Comparison of ENCODE assay signal across 12 mouse cellular contexts in the genomic region with DNA sequence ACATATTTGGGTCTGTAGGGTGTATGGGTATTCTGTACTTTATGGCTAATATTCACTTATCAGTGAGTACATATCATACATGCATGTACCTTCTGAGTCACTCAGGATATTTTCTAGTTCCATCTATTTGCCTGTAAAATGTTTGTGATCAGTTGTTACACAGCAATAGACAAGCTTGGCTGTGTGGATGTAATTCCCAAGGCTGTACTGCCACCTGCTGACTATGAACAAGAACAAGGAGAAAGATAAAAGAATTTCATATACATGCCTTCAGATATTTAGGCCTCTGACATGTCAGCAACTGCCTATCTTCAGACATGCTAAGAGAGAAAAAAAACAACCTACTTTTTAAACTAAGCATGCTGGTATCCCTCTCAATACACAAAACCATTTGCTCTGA. TPM values are rescaled to one million over a fixed set of nuclear protein-coding genes. Genes with fewer than 3 reads are reported as not detected.
DNase-seq lines count a peak whose midpoint lies in the region; TF ChIP-seq lines count a peak whose summit lies in the region.
"Had no signal": no experiment of that assay in that cellular context is flagged by ENCODE, and none has a peak within 500 bp of the region (broad histone marks: within the 10 kb centered on the region; RNA-seq: fewer than 3 reads in every experiment).

No protein-coding gene starts in this region.

- H3K4me3 ChIP-seq in kidney, adult 2 months (ENCODE audit: insufficient read depth, low read depth, low read length), result no peak overlapping the region
- H3K4me3 ChIP-seq: embryonic facial prominence, embryonic 13.5 days had no signal

- TF ChIP-seq POLR2A in kidney, adult 2 months (IDR thresholded peaks at IDR 0.05; ENCODE audit: low read depth, low read length), result no peak

- no peaks in the 10 kb centered on the region for H3K36me3 ChIP-seq in kidney, adult 2 months (ENCODE audit: control insufficient read depth, insufficient read depth, low read length)
- H3K36me3 ChIP-seq: embryonic facial prominence, embryonic 13.5 days had no signal

- peak; percentile 5 for DNase-seq in kidney, adult 9 months
- DNase-seq in kidney, adult 2 months, result no peak
- DNase-seq in right cerebral cortex, postnatal 14 days, result peak; percentile 9
- no peak for DNase-seq in right cerebral cortex, postnatal 25 days
- DNase-seq in WW6 (ENCODE audit: low read depth, low spot score) (peak; percentile 4), liver (no peak)
- DNase-seq in retina, embryonic 14.5 days (ENCODE audit: low spot score), result peak; percentile 38
- no peak for DNase-seq in gastrocnemius, adult 18-20 months (ENCODE audit: low spot score)
- DNase-seq: gastrocnemius, postnatal 14 days had no signal

- H3K4me1 ChIP-seq in kidney, adult 2 months (ENCODE audit: control insufficient read depth, insufficient read depth, low read length), result no peaks in the 10 kb centered on the region
- H3K4me1 ChIP-seq: embryonic facial prominence, embryonic 13.5 days had no signal

- H3K27me3 ChIP-seq in kidney, adult 2 months (replicated peaks; ENCODE audit: control insufficient read depth, insufficient read depth, low read length), result no peaks in the 10 kb centered on the region
- H3K27me3 ChIP-seq: embryonic facial prominence, embryonic 13.5 days had no signal

- H3K27ac ChIP-seq in kidney, adult 2 months (ENCODE audit: insufficient read depth, low read depth, low read length), result no peak overlapping the region
- H3K27ac ChIP-seq: embryonic facial prominence, embryonic 13.5 days had no signal

- TF ChIP-seq CTCF in kidney, adult 2 months (conservative IDR thresholded peaks at IDR 0.05; ENCODE audit: insufficient read depth, insufficient read length, low read depth, low read length), result no peak

RNA-seq across cellular contexts. Expression of gene Acrv1, which starts 5.7 kb away (rescaled TPM):
- 0.16 and 0.31 TPM in 2 replicates for polyA plus RNA-seq in kidney, adult 2 months (2012; rRNA removed)
- total RNA-seq in gastrocnemius, adult 18-20 months (2021), result not detected
- total RNA-seq: gastrocnemius, postnatal 14 days had no signal
- polyA plus RNA-seq: embryonic facial prominence, embryonic 13.5 days; inflammation-experienced regulatory T-cells, adult 6 months; limb, embryonic 14.5 days had no signal

RNA-seq across cellular contexts. Expression of gene Chek1, which starts 39.5 kb away (rescaled TPM):
- 0.11 and 0.20 TPM in 2 replicates for polyA plus RNA-seq in kidney, adult 2 months (2012; rRNA removed)
- under 1 TPM; 0.09 to 0.62 TPM for total RNA-seq in gastrocnemius, adult 18-20 months (2021)

RNA-seq across cellular contexts. Expression of gene A630095E13Rik, which starts 44.2 kb away (rescaled TPM):
- not detected in 2 replicates for polyA plus RNA-seq in kidney, adult 2 months (2012; rRNA removed)
- total RNA-seq in gastrocnemius, adult 18-20 months (2021), result not detected
- total RNA-seq: gastrocnemius, postnatal 14 days had no signal
- polyA plus RNA-seq: embryonic facial prominence, embryonic 13.5 days; inflammation-experienced regulatory T-cells, adult 6 months; limb, embryonic 14.5 days had no signal

Comparison
In these comparisons a context has a peak if more than half of its experiments do, and no peak if none do; other contexts are left out.
1. DNase-seq: peak in kidney, adult 9 months (single experiment), right cerebral cortex, postnatal 14 days (single experiment), WW6 (single experiment) and retina, embryonic 14.5 days (single experiment); none in kidney, adult 2 months (single experiment), right cerebral cortex, postnatal 25 days (single experiment), liver (single experiment) and gastrocnemius, adult 18-20 months (single experiment).